Mouse (Mus musculus): ENCODE measurements around the gene Olfr1395.

- no peak for TF ChIP-seq EP300 (IDR thresholded peaks at IDR 0.05; ENCODE audit: low read depth in 1 of 2, low read length in 2 of 2)
- no peak for TF ChIP-seq SMC3 (IDR thresholded peaks at IDR 0.05; ENCODE audit: low read depth, low read length)
- no peak for TF ChIP-seq TBP (IDR thresholded peaks at IDR 0.05; ENCODE audit: low read depth, low read length)
- peak; percentile 44; the same call in 1 of the 2 replicates for TF ChIP-seq USF1 (IDR thresholded peaks at IDR 0.05; ENCODE audit: low read depth, low read length)
- TF ChIP-seq POLR2A (IDR thresholded peaks at IDR 0.05; ENCODE audit: control insufficient read depth in 1 of 2, insufficient read depth in 1 of 2, low read depth in 1 of 2, low read length in 2 of 2, poor library complexity in 1 of 2): no peak
- no peak for TF ChIP-seq CTCF (IDR thresholded peaks at IDR 0.05 in 2 of 3, conservative IDR thresholded peaks at IDR 0.05 in 1 of 3; ENCODE audit: control insufficient read depth in 1 of 3, insufficient read depth in 1 of 3, low read depth in 2 of 3, low read length in 3 of 3, poor library complexity in 1 of 3, severe bottlenecking in 1 of 3)
- TF ChIP-seq ZNF384 (IDR thresholded peaks at IDR 0.05; ENCODE audit: low read depth, low read length): no peak
- TF ChIP-seq HCFC1 (IDR thresholded peaks at IDR 0.05; ENCODE audit: low read depth, low read length): no peak
- no peak for TF ChIP-seq ELF1 (IDR thresholded peaks at IDR 0.05; ENCODE audit: low read depth, low read length)
- no peak for TF ChIP-seq GABPA (IDR thresholded peaks at IDR 0.05; ENCODE audit: low read depth, low read length)
- TF ChIP-seq E2F4 (IDR thresholded peaks at IDR 0.05; ENCODE audit: borderline replicate concordance, low read depth, low read length): no peak
Observed at GRCm38 (mm10) chr11:49101500-49101899, 40.6 kb upstream of the Olfr1395 start.
